Mouse (Mus musculus): ENCODE measurements at regions not wholly inside any gene's neighbourhood (a gene's known extent, or its start where the extent isn't known, plus 50 kb on each side); places are given as distances from the start of the nearest gene placed in this dataset.

DNA sequence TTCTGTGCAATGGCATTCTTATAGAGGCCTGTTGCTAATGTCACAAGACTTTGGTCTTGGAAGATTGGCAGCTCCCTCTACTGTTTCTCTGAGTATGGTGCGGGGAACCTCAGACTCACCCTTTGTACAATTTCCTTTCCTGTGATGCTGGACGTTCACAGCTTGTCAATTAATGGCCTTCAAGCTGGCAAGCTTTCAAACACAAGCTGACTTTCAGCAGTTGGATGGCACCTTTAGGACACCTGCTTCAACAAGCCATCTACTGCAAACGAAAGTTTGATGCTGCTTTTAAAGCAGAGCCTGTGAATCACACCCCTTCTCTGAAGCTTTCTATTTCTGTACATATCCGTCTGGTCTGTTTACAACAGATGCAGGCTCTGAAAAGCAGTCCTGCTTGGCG lies 841.0 kb upstream of the Ptprd start:
- DNase-seq (ENCODE audit: extremely low spot score in 1 of 2, low spot score in 2 of 2): peak; percentile 17 to 61

More for the DNA sequence above, 841.0 kb upstream of the Ptprd start:
- intact Hi-C loops (cut with DNase I): loop anchor here (10.0 kb wide), 2 partner anchors 838 to 1408 kb away; partner anchors contain the start of gene Ptprd

Data from left cerebral cortex, postnatal 10 days (tissue).